33 mouse cellular contexts compared by ENCODE assay signal in the genomic region with DNA sequence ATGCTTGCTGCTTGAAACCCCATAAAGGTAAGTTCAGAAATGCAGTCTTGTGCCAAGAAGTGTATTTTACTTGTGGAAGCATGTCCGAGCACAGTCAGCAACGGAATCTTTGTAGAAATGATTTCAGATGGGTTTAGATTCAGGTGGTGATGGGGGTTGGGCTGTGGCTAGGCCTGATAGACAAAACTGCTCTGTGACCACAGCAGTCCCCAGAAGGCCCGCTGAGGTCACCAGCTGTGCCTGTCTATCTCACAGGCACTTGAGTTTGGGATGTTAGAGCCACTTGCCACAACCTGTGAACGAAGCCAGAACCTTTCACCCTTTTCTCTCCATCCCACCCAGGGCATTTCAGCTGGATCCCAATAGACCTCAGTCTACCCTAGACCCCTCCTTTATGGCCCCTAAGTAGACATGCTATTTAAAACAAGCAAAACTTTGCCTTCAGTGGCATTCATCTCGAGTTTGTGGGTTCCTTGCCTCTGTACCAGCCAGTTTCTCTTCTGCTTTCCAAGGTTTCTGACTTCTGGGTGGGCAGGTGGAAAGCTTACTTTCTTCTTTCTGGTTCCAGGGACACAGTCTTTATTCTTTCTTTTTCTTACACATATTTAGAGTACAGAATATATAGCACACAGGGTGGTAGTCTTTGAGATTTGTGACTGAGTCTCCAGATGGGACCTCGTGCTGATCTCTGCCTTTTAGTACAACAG. TPM values are rescaled to one million over a fixed set of nuclear protein-coding genes. Genes with fewer than 3 reads are reported as not detected.
A peak's percentile ranks its signal among the peaks of the same experiment; 100 is the strongest.
DNase-seq lines count a peak whose midpoint lies in the region; ATAC-seq and TF ChIP-seq lines count a peak whose summit lies in the region.
"Had no signal": no experiment of that assay in that cellular context is flagged by ENCODE, and none has a peak within 500 bp of the region (broad histone marks: within the 10 kb centered on the region; RNA-seq: fewer than 3 reads in every experiment).

No protein-coding gene starts in this region.

- no peak overlapping the region for H3ac ChIP-seq in C2C12 (ENCODE audit: control insufficient read depth, insufficient read length, low read depth)

- no peaks in the 10 kb centered on the region for H3K36me3 ChIP-seq in C2C12 (ENCODE audit: control insufficient read depth, insufficient read depth)
- H3K36me3 ChIP-seq: heart, embryonic 13.5 days; midbrain, embryonic 15.5 days had no signal

- DNase-seq in A20 (ENCODE audit: low read depth, low spot score) = peak; percentile 90
- DNase-seq in gastrocnemius, postnatal 10 days = peak; percentile 44
- peak; percentile 86 for DNase-seq in skeletal muscle tissue, adult 2 months (ENCODE audit: low read depth, low spot score)
- DNase-seq in adrenal gland, adult 8-10 months = no peak
- no peak for DNase-seq in frontal cortex, postnatal 36 days (ENCODE audit: low spot score in 2 of 2)
- DNase-seq: adrenal gland, postnatal 25 days; cerebellum, adult 8-10 months; cerebellum, postnatal 36 days; heart, adult 2 months; heart, postnatal 10 days; kidney, adult 11 months; kidney, postnatal 14 days; layer of hippocampus, adult 9-11 months; liver; lung, adult 2 months; lung, postnatal 10 days; right cerebral cortex, postnatal 25 days; thymus, postnatal 36 days had no signal

- TF ChIP-seq CTCF in C2C12 (IDR thresholded peaks at IDR 0.05; ENCODE audit: control insufficient read depth, insufficient read depth, insufficient read length) = no peak

- H3K79me3 ChIP-seq in C2C12 (ENCODE audit: low read depth) = no peaks in the 10 kb centered on the region

- no peak for ATAC-seq in inflammation-experienced regulatory T-cells, adult 6 months
- ATAC-seq: forebrain, embryonic 13.5 days; midbrain, embryonic 15.5 days; Patski had no signal

- no peak overlapping the region for H3K4me3 ChIP-seq in C2C12 (ENCODE audit: insufficient read depth, poor library complexity, severe bottlenecking)
- H3K4me3 ChIP-seq: forebrain, embryonic 13.5 days; heart, adult 2 months; heart, embryonic 13.5 days; midbrain, embryonic 15.5 days had no signal

- no peaks in the 10 kb centered on the region for H3K79me2 ChIP-seq in C2C12 (ENCODE audit: control insufficient read depth, insufficient read depth)

- H3K27me3 ChIP-seq in C2C12 (ENCODE audit: control insufficient read depth, insufficient read depth, insufficient read length) = peaks cover 4% of the 10 kb centered on the region
- H3K27me3 ChIP-seq: forebrain, embryonic 13.5 days; heart, embryonic 13.5 days; midbrain, embryonic 15.5 days had no signal

TF ChIP-seq in C2C12, 6 proteins besides CTCF, POLR2A, EP300 and RAD21:
- TF ChIP-seq FOSL1 (IDR thresholded peaks at IDR 0.05; ENCODE audit: insufficient read depth, low read length, poor library complexity, severe bottlenecking) = no peak
- peak; percentile 95 for TF ChIP-seq MYOD1 (IDR thresholded peaks at IDR 0.05; ENCODE audit: control insufficient read depth, insufficient read length, low read depth)

RNA-seq across cellular contexts. Expression of a gene that starts 26.1 kb away (rescaled TPM):
- polyA plus RNA-seq in C2C12 (2012; fragmentation: generic; extraction: Trizol) = not detected
- total RNA-seq in gastrocnemius, postnatal 10 days (2021) = 1,000 to 10,000 TPM; 1,145 to 1,256 TPM
- not detected for total RNA-seq in adrenal gland, adult 8-10 months (2022)
- polyA plus RNA-seq in inflammation-experienced regulatory T-cells, adult 6 months (2017; shearing (Covaris generic)) = not detected
- total RNA-seq: adrenal gland, postnatal 25 days; heart, adult 2 months; heart, postnatal 10 days; hematopoietic stem cell, adult 5-6 weeks; megakaryocyte-erythroid progenitor cell, adult 5-6 weeks; MEL; neutrophil, adult 5-6 weeks had no signal
- polyA plus RNA-seq: embryonic facial prominence, embryonic 11.5 days; forebrain, embryonic 13.5 days; heart, adult 2 months; heart, embryonic 13.5 days; kidney, embryonic 14.5 days; limb, embryonic 11.5 days; liver, embryonic 14.5 days; macrophage; Patski had no signal

RNA-seq across cellular contexts. Expression of a gene that starts 55.1 kb away (rescaled TPM):
- 0.02 TPM for polyA plus RNA-seq in C2C12 (2012; fragmentation: generic; extraction: Trizol)
- total RNA-seq in gastrocnemius, postnatal 10 days (2021) = 1,000 to 10,000 TPM; 4,609 to 4,620 TPM
- total RNA-seq in adrenal gland, adult 8-10 months (2022) = under 1 TPM in 3 of 4 experiments, not detected in 1; 0.17 to 0.35 (median 0.25) TPM
- polyA plus RNA-seq in inflammation-experienced regulatory T-cells, adult 6 months (2017; shearing (Covaris generic)) = not detected
- total RNA-seq: heart, adult 2 months; hematopoietic stem cell, adult 5-6 weeks; megakaryocyte-erythroid progenitor cell, adult 5-6 weeks; MEL; neutrophil, adult 5-6 weeks had no signal
- polyA plus RNA-seq: heart, adult 2 months; macrophage; Patski had no signal

Comparison
In these comparisons a context has a peak if more than half of its experiments do, and no peak if none do; other contexts are left out.
1. DNase-seq: peak in A20 (single experiment), gastrocnemius, postnatal 10 days (single experiment) and skeletal muscle tissue, adult 2 months (single experiment); none in adrenal gland, adult 8-10 months (single experiment) and frontal cortex, postnatal 36 days (0 of 2).
2. RNA of a gene that starts 26.1 kb away (total RNA-seq): 1,145 to 1,256 TPM in gastrocnemius, postnatal 10 days; not detected in adrenal gland, adult 8-10 months; every median in the first group is over 1,000 times any median in the second.
3. RNA of a gene that starts 55.1 kb away (total RNA-seq): 4,609 to 4,620 TPM in gastrocnemius, postnatal 10 days; 0.17 to 0.35 TPM in adrenal gland, adult 8-10 months; every median in the first group is over 1,000 times any median in the second.